Mouse (Mus musculus) kidney, embryonic 16.5 days (tissue): ENCODE results near the gene Gm21969. TPM values are rescaled to one million over a fixed set of nuclear protein-coding genes. Genes with fewer than 3 reads are reported as not detected.

Source experiments
- ATAC-seq: fragments of 200-750 bp; cut with Nextera tagmentation; 2 replicates; pipeline ENCODE4 v1.8.0; 2017; ENCODE audit warnings: moderate TSS enrichment; ENCODE audit not compliant: low FRiP score, low TSS enrichment
- H3K27ac ChIP-seq: fragments of 300-500 bp; sonication (generic); 2 replicates; pipeline ENCODE4 v1.5.1; 2014; ENCODE audit warnings: low read length
- H3K27me3 ChIP-seq: fragments of 300-500 bp; sonication (generic); 2 replicates; pipeline ENCODE4 v1.6.1; 2014; ENCODE audit warnings: low read length, control low read depth, mixed read lengths; ENCODE audit not compliant: insufficient read depth
- H3K36me3 ChIP-seq: fragments of 300-500 bp; sonication (generic); 2 replicates; pipeline ENCODE4 v1.6.1; 2014; ENCODE audit warnings: low read length, control low read depth, mixed read lengths; ENCODE audit not compliant: insufficient read depth
- H3K4me1 ChIP-seq: fragments of 300-500 bp; sonication (generic); 2 replicates; pipeline ENCODE4 v1.6.1; 2014; ENCODE audit warnings: low read length, control low read depth, mixed read lengths; ENCODE audit not compliant: insufficient read depth
- H3K4me2 ChIP-seq: fragments of 300-500 bp; sonication (generic); replicated peaks from 2 replicates; pipeline ENCODE4 v1.6.1; 2014; ENCODE audit warnings: low read depth, low read length
- H3K4me3 ChIP-seq: fragments of 300-500 bp; sonication (generic); 2 replicates; pipeline ENCODE4 v1.5.1; 2014; ENCODE audit warnings: mild to moderate bottlenecking, low read length
- H3K9ac ChIP-seq: fragments of 300-500 bp; sonication (generic); replicated peaks from 2 replicates; pipeline ENCODE4 v1.6.1; 2014; ENCODE audit warnings: low read length
- H3K9me3 ChIP-seq: fragments of 300-500 bp; sonication (generic); 2 replicates; pipeline ENCODE4 v1.6.1; 2016; ENCODE audit warnings: low read length, control low read depth
- WGBS: fragments of 180-500 bp; shearing (Covaris S2); extraction: QIAGEN DNeasy Blood & Tissue Kit; methylation state at CpG from one replicate; pipeline ENCODE4 v1.1.7; 2014; 5-methylcytosine and 5-hydroxymethylcytosine counted together
- polyA plus RNA-seq: library from polyadenylated mRNA; unstranded; fragments of >200 nt; fragmentation: Nextera tagmentation; extraction: Ambion mirVana; gene quantifications from 2 replicates; pipeline ENCODE4 v1.2.1, GENCODE M21; 2015

The Gm21969 gene
- polyA plus RNA-seq, 1 experiment from 2014 or later, result not detected

DNA sequence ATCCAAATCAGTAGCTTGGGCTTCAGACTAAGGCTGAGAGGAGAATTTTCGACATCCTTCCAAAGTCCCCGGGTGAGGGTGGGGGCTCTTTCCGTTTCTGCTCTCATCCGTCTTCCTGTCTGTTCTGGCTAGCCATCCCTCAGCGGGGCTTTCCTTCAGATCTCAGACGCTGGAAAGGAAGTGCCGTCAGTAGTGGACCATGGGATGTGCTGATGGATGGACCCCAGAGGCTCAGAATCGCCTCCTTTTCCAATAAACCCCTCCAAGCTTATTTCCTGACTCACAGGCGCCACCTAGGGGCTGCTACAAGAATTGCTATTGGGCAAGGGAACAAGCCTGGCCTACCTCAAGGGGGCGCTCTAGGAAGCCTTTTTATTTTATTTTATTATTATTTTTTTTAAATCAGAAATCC lies 8.6 kb downstream of the Gm21969 start:
- Histone ChIP-seq H3K4me3 (peak overlapping the region; percentile 20; the same call in 1 of the 2 replicates), H3K4me2 (peak overlapping the region; percentile 31; the same call in 1 of the 2 replicates), H3K4me1 (peaks cover 17% of the 10 kb centered on the region), H3K36me3 (peaks cover 36% of the 10 kb centered on the region), H3K27ac (peak overlapping the region; percentile 36; the same call in 1 of the 2 replicates), H3K27me3 (no peaks in the 10 kb centered on the region), H3K9me3 (peaks cover 5% of the 10 kb centered on the region; the same call in 1 of the 2 replicates), H3K9ac (no peak overlapping the region)
- 0 out of 2 replicates have a peak, but pooled peaks have one; percentile 65 for ATAC-seq
- WGBS, result 1% methylated on average over 10 of the region's 10 CpGs

DNA sequence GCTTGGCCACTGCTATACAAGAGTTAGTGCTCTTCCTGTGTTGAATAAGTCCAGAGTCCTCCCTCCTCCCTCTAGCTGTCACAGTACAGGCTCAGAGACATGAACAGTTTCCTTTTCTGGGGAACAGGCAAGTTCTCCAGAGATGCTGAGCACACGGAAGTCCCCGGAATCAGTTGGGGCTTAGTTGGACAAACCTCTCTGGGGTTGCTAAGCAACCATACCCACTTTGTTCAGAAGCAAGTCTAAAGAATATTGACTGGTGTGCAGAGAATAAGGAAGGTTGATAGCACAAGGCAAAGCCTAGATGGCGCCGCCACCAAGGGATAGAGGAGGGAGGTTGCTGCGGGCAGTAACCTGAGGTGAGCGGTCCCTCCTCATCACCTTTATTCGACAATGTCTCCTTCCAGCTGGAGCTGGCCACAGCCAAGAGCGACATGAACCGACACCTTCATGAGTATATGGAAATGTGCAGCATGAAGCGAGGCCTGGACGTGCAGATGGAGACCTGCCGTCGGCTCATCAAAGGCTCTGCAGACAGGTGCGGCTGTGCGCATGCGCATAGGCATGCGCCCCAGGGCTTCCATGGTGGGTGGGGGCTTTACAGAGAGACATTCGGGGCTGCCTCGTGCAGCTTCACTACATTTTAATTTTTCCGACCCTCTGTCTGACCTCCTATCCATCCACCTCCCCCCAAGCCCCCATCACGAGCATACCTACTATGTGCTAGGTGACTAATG lies 11.7 kb downstream of the Gm21969 start:
- 89% methylated on average over 21 of the region's 21 CpGs for WGBS
- no peak overlapping the region for H3K27ac ChIP-seq
- no peaks in the 10 kb centered on the region for H3K27me3 ChIP-seq
- peaks cover 5% of the 10 kb centered on the region; the same call in 1 of the 2 replicates for H3K9me3 ChIP-seq
- no peak overlapping the region for H3K9ac ChIP-seq
- no peak overlapping the region for H3K4me3 ChIP-seq
- peaks cover 23% of the 10 kb centered on the region for H3K4me1 ChIP-seq
- H3K4me2 ChIP-seq, result no peak overlapping the region
- no peak for ATAC-seq
- H3K36me3 ChIP-seq, result peaks cover 25% of the 10 kb centered on the region

DNA sequence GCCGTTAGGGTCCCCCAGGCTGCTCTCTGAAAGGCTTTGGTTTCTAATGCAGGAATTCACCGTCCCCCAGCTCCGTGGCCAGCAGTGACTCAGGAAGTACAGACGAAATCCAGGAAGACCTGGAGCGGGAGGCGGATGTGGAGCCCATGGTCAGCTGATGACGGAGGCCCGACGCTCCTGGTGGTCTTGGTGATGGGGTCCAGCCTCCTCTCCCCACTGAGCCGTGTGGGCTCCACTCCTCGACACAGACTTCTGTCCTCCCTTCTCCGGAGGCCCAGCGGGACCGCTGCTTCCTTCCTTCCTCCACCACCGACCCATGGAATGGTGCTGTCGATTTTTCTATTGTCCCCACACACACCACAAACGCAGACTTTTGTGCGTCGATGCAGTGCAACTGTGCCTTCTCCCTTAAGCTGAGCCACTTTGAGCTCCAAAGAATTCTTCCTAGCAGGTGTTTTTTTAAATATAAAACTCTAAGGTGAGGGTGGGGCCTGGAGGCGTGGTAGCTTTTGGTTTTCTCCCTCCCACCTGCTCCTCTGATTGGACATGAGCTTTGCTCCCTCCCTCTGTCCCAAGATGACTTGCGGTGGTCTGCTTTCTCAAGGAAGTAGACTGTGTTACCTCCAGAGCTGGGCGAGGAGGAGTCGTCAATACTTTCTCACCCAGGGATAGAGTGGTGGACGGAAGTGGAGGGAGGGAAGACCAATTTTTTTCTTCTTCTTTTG lies 13.5 kb downstream of the Gm21969 start:
- 12% methylated on average over 24 of the region's 24 CpGs for WGBS
- no peaks in the 10 kb centered on the region for H3K27me3 ChIP-seq
- H3K9ac ChIP-seq, result peak overlapping the region; percentile 70
- H3K4me2 ChIP-seq, result peak overlapping the region; percentile 70
- peaks cover 5% of the 10 kb centered on the region; the same call in 1 of the 2 replicates for H3K9me3 ChIP-seq
- H3K27ac ChIP-seq, result peak overlapping the region; percentile 79
- H3K4me1 ChIP-seq, result peaks cover 17% of the 10 kb centered on the region
- peak overlapping the region; percentile 53 for H3K4me3 ChIP-seq
- ATAC-seq, result peak; percentile 87
- peaks cover 21% of the 10 kb centered on the region for H3K36me3 ChIP-seq

DNA sequence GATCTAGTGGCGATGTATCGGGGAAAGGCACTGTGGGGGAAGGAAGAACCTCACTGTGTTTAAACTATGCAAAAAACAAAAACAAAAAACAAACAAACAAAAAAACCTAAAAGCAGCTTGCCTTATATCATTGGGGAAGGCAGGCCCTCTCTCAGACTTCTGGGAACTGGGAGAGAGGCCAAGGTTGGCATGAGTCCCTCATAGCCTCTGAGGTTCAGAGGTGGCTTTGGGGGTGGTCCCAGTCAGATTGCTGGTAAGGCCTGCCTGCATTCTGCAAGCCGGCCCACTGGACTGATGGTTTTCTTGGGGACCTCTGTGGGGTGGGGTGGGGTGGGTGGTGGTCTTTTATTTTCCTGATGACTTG lies 14.0 kb downstream of the Gm21969 start:
- H3K4me1 ChIP-seq, result peaks cover 15% of the 10 kb centered on the region

DNA sequence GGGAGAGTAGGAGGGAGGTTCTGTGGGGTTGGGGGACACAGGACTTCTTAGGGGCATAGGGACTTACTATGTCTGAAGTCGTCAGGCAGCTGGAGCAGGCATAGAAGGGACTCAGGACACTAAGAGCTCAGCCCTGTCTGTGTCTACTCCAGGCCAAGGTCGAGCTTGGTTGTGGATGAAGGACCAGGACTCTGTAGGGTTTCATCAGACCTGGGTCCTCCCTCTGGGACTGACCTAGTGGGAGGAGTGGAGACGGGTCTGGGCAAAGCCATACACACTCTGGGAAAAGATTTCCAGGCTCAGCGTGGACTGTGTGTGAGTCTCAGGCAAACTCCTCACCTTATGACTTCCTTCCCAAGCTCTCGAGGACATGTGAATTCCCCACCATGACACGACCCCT lies 16.8 kb downstream of the Gm21969 start:
- peaks cover 3% of the 10 kb centered on the region; the same call in 1 of the 2 replicates for H3K36me3 ChIP-seq
- peaks cover 30% of the 10 kb centered on the region for H3K4me1 ChIP-seq
- WGBS, result 78% methylated on average over 6 of the region's 6 CpGs
- no peak overlapping the region for H3K4me2 ChIP-seq
- no peaks in the 10 kb centered on the region for H3K9me3 ChIP-seq
- H3K9ac ChIP-seq, result no peak overlapping the region
- no peak overlapping the region for H3K27ac ChIP-seq
- no peak overlapping the region for H3K4me3 ChIP-seq
- H3K27me3 ChIP-seq, result no peaks in the 10 kb centered on the region
- no peak for ATAC-seq

More for the DNA sequence above, 14.0 kb downstream of the Gm21969 start:
- Histone ChIP-seq H3K27ac (peak overlapping the region; percentile 79), H3K4me3 (peak overlapping the region; percentile 53), H3K9ac (peak overlapping the region; percentile 6; the same call in 1 of the 2 replicates), H3K9me3 (peaks cover 5% of the 10 kb centered on the region; the same call in 1 of the 2 replicates), H3K4me2 (peak overlapping the region; percentile 70), H3K27me3 (no peaks in the 10 kb centered on the region), H3K36me3 (peaks cover 21% of the 10 kb centered on the region)
- ATAC-seq, result no peak
- 63% methylated on average over 3 of the region's 3 CpGs for WGBS

DNA sequence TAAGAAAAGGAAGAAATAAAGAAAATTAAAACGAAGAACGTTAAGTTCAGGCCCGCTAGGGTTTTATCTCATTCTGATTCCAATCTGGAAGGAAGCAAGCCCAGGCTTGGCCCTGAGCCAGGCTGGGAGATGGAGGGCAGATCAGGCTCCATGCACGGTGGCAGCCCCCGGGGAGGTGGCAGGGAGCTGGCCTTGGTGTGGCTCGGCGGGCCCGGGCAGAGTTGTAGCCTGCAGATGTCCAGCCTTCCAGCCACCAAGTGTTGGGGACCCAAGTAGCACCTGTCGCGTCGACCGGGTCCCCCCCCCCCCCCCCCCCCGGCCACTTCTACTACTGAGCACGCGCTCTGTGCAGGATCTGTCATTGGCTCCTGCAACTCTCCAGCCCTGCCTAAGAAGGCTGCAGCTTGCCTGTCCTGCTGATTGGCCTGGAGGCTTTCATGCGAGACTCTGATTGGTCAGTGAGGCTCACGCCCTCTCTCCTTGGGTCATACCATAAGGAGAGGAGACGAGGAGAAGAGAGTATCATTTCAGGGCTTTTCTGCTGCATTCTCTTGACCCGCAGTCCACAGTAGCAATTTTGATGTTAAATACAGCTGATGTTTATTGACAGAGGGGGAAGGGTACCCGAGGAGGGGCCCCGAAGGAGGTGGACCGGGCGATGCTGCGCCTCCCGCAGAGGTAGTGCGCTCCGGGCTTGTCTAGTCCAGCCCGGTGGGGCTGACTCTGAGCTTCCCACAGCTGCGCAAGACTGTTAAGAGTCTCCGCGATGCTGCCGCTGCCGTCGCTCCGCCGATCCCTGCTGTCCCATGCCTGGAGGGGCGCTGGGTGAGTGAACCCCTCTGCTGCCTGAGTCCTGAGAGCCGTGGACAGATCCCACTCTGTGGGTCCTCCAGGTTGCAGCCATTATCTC lies 19.6 kb downstream of the Gm21969 start, which contains the start of gene Aldh4a1:
Gene Aldh4a1, plus strand, starts transcription at position 494 of the 910 bp plus-strand sequence.
- 0% methylated on average over 36 of the region's 38 CpGs for WGBS
- H3K4me3 ChIP-seq, result peak within 1 kb of the TSS; percentile 75
- H3K36me3 ChIP-seq, result no peaks in the 10 kb centered on the region
- H3K27ac ChIP-seq, result peak within 1 kb of the TSS; percentile 90
- no peaks in the 10 kb centered on the region for H3K27me3 ChIP-seq
- peak within 1 kb of the TSS; percentile 85 for H3K4me2 ChIP-seq
- peak; percentile 99 for ATAC-seq
- peaks cover 19% of the 10 kb centered on the region for H3K4me1 ChIP-seq
- peak within 1 kb of the TSS; percentile 73 for H3K9ac ChIP-seq
- no peaks in the 10 kb centered on the region for H3K9me3 ChIP-seq

DNA sequence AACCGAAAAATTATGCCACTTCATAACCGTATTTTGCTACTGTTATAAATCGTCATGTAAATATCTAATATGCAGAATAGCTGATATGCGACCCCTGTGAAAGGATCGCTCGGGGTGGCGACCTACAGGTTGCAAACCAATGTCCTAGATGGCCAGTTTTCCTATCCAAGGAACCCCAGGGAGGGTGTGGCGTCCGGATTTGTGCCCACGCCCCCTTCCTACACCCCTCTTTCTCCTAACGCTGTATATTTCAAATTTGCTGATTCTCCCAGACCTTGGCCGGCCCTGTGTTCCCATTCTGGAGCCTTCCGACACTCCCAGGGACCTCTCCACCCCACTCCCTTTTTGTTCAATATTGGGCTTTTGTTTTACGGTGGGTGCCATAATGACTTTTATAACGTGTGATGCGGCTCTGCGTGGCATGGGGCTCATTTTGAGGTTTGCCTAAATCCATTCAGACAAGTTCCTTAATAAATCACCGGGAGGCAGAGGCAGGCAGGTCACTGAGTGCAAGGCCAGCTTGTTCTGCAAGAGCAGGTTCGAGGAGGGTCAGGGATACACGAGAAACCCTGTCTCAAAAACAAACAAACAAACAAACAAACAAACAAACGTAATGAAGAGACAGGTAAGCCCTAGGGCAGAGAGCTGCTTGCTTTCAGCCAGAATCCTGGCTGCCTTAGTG lies 20.6 kb downstream of the Gm21969 start:
- Histone ChIP-seq H3K4me3 (peak overlapping the region; percentile 75), H3K9ac (peak overlapping the region; percentile 73), H3K27ac (peak overlapping the region; percentile 90), H3K9me3 (no peaks in the 10 kb centered on the region), H3K36me3 (0 out of 2 replicates have a peak, but pooled peaks cover 4% of the 10 kb centered on the region), H3K27me3 (no peaks in the 10 kb centered on the region), H3K4me2 (peak overlapping the region; percentile 85), H3K4me1 (peaks cover 19% of the 10 kb centered on the region)
- no peak for ATAC-seq
- WGBS, result 11% methylated on average over 21 of the region's 21 CpGs

DNA sequence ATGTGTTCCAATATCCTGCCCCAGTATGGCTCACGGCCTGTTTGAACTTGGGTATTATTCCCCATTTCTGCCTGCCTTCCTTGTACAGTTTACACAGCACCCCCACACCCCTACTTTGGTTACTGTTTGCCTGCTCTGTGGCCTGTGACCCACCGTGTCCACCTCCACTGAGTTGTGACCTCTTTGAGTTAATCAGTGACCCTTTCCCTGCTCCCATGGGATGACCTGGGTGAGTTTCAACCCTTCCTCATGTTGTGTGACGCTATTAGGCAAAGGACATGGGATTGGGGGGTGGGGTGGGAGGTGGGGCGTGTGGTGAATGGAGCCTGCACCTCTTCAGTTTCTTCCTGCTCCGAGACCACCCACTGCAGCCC lies 21.1 kb downstream of the Gm21969 start:
- WGBS, result 27% methylated on average over 5 of the region's 5 CpGs
- H3K27ac ChIP-seq, result peak overlapping the region; percentile 90
- ATAC-seq, result peak; percentile 44

More for the DNA sequence above, 21.1 kb downstream of the Gm21969 start:
- peaks cover 19% of the 10 kb centered on the region for H3K4me1 ChIP-seq
- no peaks in the 10 kb centered on the region for H3K27me3 ChIP-seq
- 0 out of 2 replicates have a peak, but pooled peaks cover 4% of the 10 kb centered on the region for H3K36me3 ChIP-seq
- peak overlapping the region; percentile 85 for H3K4me2 ChIP-seq
- no peaks in the 10 kb centered on the region for H3K9me3 ChIP-seq
- H3K9ac ChIP-seq, result peak overlapping the region; percentile 73
- H3K4me3 ChIP-seq, result peak overlapping the region; percentile 75
